In genomic region chr8:11591837-11592236, GRCm38 (mm10) we compare ENCODE assay signal across 27 mouse cellular contexts. TPM values are rescaled to one million over a fixed set of nuclear protein-coding genes. Genes with fewer than 3 reads are reported as not detected.
A peak's percentile ranks its signal among the peaks of the same experiment; 100 is the strongest.
DNase-seq lines count a peak whose midpoint lies in the region; ATAC-seq and TF ChIP-seq lines count a peak whose summit lies in the region.
"Had no signal": no experiment of that assay in that cellular context is flagged by ENCODE, and none has a peak within 500 bp of the region (broad histone marks: within the 10 kb centered on the region; RNA-seq: fewer than 3 reads in every experiment).

No protein-coding gene starts in this region.

- 78% methylated on average over 4 of the region's 4 CpGs for WGBS in heart, embryonic 14.5 days
- WGBS in liver, embryonic 16.5 days (ENCODE audit: insufficient replicate concordance) = 53% methylated on average over 4 of the region's 4 CpGs
- WGBS in hindbrain, embryonic 10.5 days = 85% methylated on average over 4 of the region's 4 CpGs

- no peak for TF ChIP-seq CTCF in MEL (IDR thresholded peaks at IDR 0.05 in 2 of 3, conservative IDR thresholded peaks at IDR 0.05 in 1 of 3; ENCODE audit: control insufficient read depth in 1 of 3, insufficient read depth in 1 of 3, low read depth in 2 of 3, low read length in 3 of 3, poor library complexity in 1 of 3, severe bottlenecking in 1 of 3)

- no peaks in the 10 kb centered on the region for H3K9me3 ChIP-seq in heart, embryonic 14.5 days (ENCODE audit: control insufficient read depth, low read length)
- H3K9me3 ChIP-seq in MEL (replicated peaks; ENCODE audit: insufficient read depth, low read length) = no peaks in the 10 kb centered on the region
- H3K9me3 ChIP-seq in liver, embryonic 16.5 days (replicated peaks; ENCODE audit: control insufficient read depth, low read length) = no peaks in the 10 kb centered on the region
- peaks cover 2% of the 10 kb centered on the region; the same call in 1 of the 2 replicates for H3K9me3 ChIP-seq in hindbrain, embryonic 10.5 days
- H3K9me3 ChIP-seq: forebrain, embryonic 10.5 days; forebrain, embryonic 15.5 days; intestine, embryonic 15.5 days; limb, embryonic 15.5 days; lung, embryonic 15.5 days; midbrain, embryonic 10.5 days; midbrain, embryonic 15.5 days; neural tube, embryonic 15.5 days; stomach, embryonic 15.5 days had no signal

- DNase-seq in heart, postnatal 36 days = no peak
- DNase-seq in MEL (ENCODE audit: low read depth, low spot score) = no peak
- DNase-seq in ovary, adult 18-20 months (ENCODE audit: low spot score) = no peak
- DNase-seq in hindbrain, embryonic 10.5 days (ENCODE audit: low spot score) = no peak
- DNase-seq: cerebellum, adult 18-20 months; cerebellum, postnatal 10 days; gastrocnemius, postnatal 25 days; heart, adult 2 months; kidney, adult 2 months; kidney, postnatal 36 days; left cerebral cortex, postnatal 4 days; right cerebral cortex, postnatal 25 days had no signal

- H3K79me2 ChIP-seq in MEL (ENCODE audit: control insufficient read depth, insufficient read depth, low read length, poor library complexity) = no peaks in the 10 kb centered on the region

- no peak for ATAC-seq in heart, embryonic 14.5 days (ENCODE audit: insufficient number of reproducible peaks, insufficient read depth, low FRiP score, low read depth)
- ATAC-seq in hematopoietic stem cell, adult 5-6 weeks (replicated peaks in 1 of 2; ENCODE audit: insufficient read depth in 1 of 2, low FRiP score in 2 of 2, low TSS enrichment in 1 of 2, low read depth in 1 of 2, poor library complexity in 2 of 2, severe bottlenecking in 2 of 2) = peak; percentile 5 to 18; a peak in 1 of 4 replicates
- no peak for ATAC-seq in liver, embryonic 16.5 days (ENCODE audit: low read depth)
- ATAC-seq: forebrain, embryonic 15.5 days; hindbrain, embryonic 16.5 days; midbrain, embryonic 15.5 days; Patski had no signal

- peak overlapping the region; percentile 17; the same call in 1 of the 2 replicates for H3K9ac ChIP-seq in heart, embryonic 14.5 days (ENCODE audit: low read length)
- peak overlapping the region; percentile 29 for H3K9ac ChIP-seq in MEL (ENCODE audit: control insufficient read depth, low read depth, low read length, poor library complexity, severe bottlenecking)
- no peak overlapping the region for H3K9ac ChIP-seq in liver, embryonic 16.5 days (ENCODE audit: low read depth, low read length)
- H3K9ac ChIP-seq: forebrain, embryonic 15.5 days; intestine, embryonic 15.5 days; limb, embryonic 15.5 days; lung, embryonic 15.5 days; midbrain, embryonic 15.5 days; neural tube, embryonic 15.5 days; stomach, embryonic 15.5 days had no signal

- H3K27ac ChIP-seq in heart, embryonic 14.5 days (replicated peaks in 1 of 2; ENCODE audit: control insufficient read depth in 1 of 2, insufficient read depth in 1 of 2, low read depth in 2 of 2, low read length in 2 of 2) = no peak overlapping the region
- no peak overlapping the region for H3K27ac ChIP-seq in MEL (ENCODE audit: control insufficient read depth, low read depth, low read length)
- H3K27ac ChIP-seq in liver, embryonic 16.5 days (ENCODE audit: low read length) = no peak overlapping the region
- H3K27ac ChIP-seq in hindbrain, embryonic 10.5 days = no peak overlapping the region
- H3K27ac ChIP-seq: forebrain, embryonic 10.5 days; forebrain, embryonic 15.5 days; heart, adult 2 months; intestine, embryonic 15.5 days; layer of hippocampus, adult 2 months; limb, embryonic 15.5 days; lung, embryonic 15.5 days; midbrain, embryonic 10.5 days; midbrain, embryonic 15.5 days; neural tube, embryonic 15.5 days; stomach, embryonic 15.5 days had no signal

- no peaks in the 10 kb centered on the region for H3K27me3 ChIP-seq in heart, embryonic 14.5 days (ENCODE audit: control insufficient read depth, insufficient read depth, low read length)
- no peaks in the 10 kb centered on the region for H3K27me3 ChIP-seq in MEL (ENCODE audit: control insufficient read depth in 1 of 2, insufficient read depth in 2 of 2, low read length in 2 of 2)
- H3K27me3 ChIP-seq in liver, embryonic 16.5 days (ENCODE audit: control insufficient read depth, insufficient read depth, low read depth, low read length) = no peaks in the 10 kb centered on the region
- H3K27me3 ChIP-seq in hindbrain, embryonic 10.5 days (ENCODE audit: insufficient read depth, poor library complexity, severe bottlenecking) = no peaks in the 10 kb centered on the region
- H3K27me3 ChIP-seq: forebrain, embryonic 15.5 days; intestine, embryonic 15.5 days; limb, embryonic 15.5 days; lung, embryonic 15.5 days; midbrain, embryonic 15.5 days; neural tube, embryonic 15.5 days; Patski; stomach, embryonic 15.5 days had no signal

- intact Hi-C loops in heart, postnatal 36 days (cut with DNase I) = no loop called here

- no peak overlapping the region for H3K4me3 ChIP-seq in heart, embryonic 14.5 days (ENCODE audit: control insufficient read depth in 1 of 2, insufficient read depth in 1 of 2, low read depth in 1 of 2, low read length in 2 of 2)
- peak overlapping the region; percentile 13 to 24; a peak in 2 of 4 replicates for H3K4me3 ChIP-seq in MEL (ENCODE audit: control insufficient read depth in 1 of 2, insufficient read depth in 1 of 2, low read depth in 2 of 2, low read length in 2 of 2)
- no peak overlapping the region for H3K4me3 ChIP-seq in liver, embryonic 16.5 days (ENCODE audit: low read depth, low read length)
- no peak overlapping the region for H3K4me3 ChIP-seq in hindbrain, embryonic 10.5 days
- H3K4me3 ChIP-seq: forebrain, embryonic 10.5 days; forebrain, embryonic 15.5 days; heart, adult 2 months; intestine, embryonic 15.5 days; layer of hippocampus, adult 2 months; limb, embryonic 15.5 days; lung, embryonic 15.5 days; midbrain, embryonic 10.5 days; midbrain, embryonic 15.5 days; neural tube, embryonic 15.5 days; stomach, embryonic 15.5 days had no signal

- no peak for TF ChIP-seq POLR2A in MEL (IDR thresholded peaks at IDR 0.05; ENCODE audit: control insufficient read depth in 1 of 2, insufficient read depth in 1 of 2, low read depth in 1 of 2, low read length in 2 of 2, poor library complexity in 1 of 2)

- no peaks in the 10 kb centered on the region for H3K36me3 ChIP-seq in heart, embryonic 14.5 days (ENCODE audit: control insufficient read depth, insufficient read depth, low read length)
- peaks cover 0 to 4% of the 10 kb centered on the region in 2 experiments; a peak in 2 of 4 replicates for H3K36me3 ChIP-seq in MEL (ENCODE audit: control insufficient read depth in 1 of 2, insufficient read depth in 2 of 2, low read length in 2 of 2)
- no peaks in the 10 kb centered on the region for H3K36me3 ChIP-seq in liver, embryonic 16.5 days (ENCODE audit: control insufficient read depth, insufficient read depth)
- H3K36me3 ChIP-seq in hindbrain, embryonic 10.5 days = no peaks in the 10 kb centered on the region
- H3K36me3 ChIP-seq: forebrain, embryonic 10.5 days; forebrain, embryonic 15.5 days; intestine, embryonic 15.5 days; limb, embryonic 15.5 days; lung, embryonic 15.5 days; midbrain, embryonic 10.5 days; midbrain, embryonic 15.5 days; neural tube, embryonic 15.5 days; stomach, embryonic 15.5 days had no signal

- no peak for TF ChIP-seq EP300 in MEL (IDR thresholded peaks at IDR 0.05; ENCODE audit: low read depth in 1 of 2, low read length in 2 of 2)

- no peak for TF ChIP-seq RAD21 in MEL (IDR thresholded peaks at IDR 0.05; ENCODE audit: low read depth, low read length)

- peaks cover 9 to 11% of the 10 kb centered on the region in 2 experiments for H3K4me1 ChIP-seq in heart, embryonic 14.5 days (ENCODE audit: control insufficient read depth in 2 of 2, insufficient read depth in 2 of 2, low read length in 2 of 2)
- peaks cover 1 to 11% of the 10 kb centered on the region in 2 experiments; a peak in 2 of 4 replicates for H3K4me1 ChIP-seq in MEL (ENCODE audit: control insufficient read depth in 1 of 2, insufficient read depth in 2 of 2, low read length in 2 of 2)
- H3K4me1 ChIP-seq in liver, embryonic 16.5 days (ENCODE audit: control insufficient read depth, low read depth, low read length) = no peaks in the 10 kb centered on the region; the same call in none of the 2 replicates
- H3K4me1 ChIP-seq in hindbrain, embryonic 10.5 days (replicated peaks) = 0 out of 2 replicates have a peak, but pooled peaks cover 5% of the 10 kb centered on the region
- H3K4me1 ChIP-seq: forebrain, embryonic 15.5 days; midbrain, embryonic 15.5 days; neural tube, embryonic 15.5 days had no signal

- no peak overlapping the region for H3K4me2 ChIP-seq in heart, embryonic 14.5 days (ENCODE audit: low read length)
- 0 out of 2 replicates have a peak overlapping the region, but pooled peaks have one; percentile 17 for H3K4me2 ChIP-seq in liver, embryonic 16.5 days (ENCODE audit: low read depth, low read length)
- H3K4me2 ChIP-seq: forebrain, embryonic 15.5 days; intestine, embryonic 15.5 days; limb, embryonic 15.5 days; lung, embryonic 15.5 days; midbrain, embryonic 15.5 days; neural tube, embryonic 15.5 days; stomach, embryonic 15.5 days had no signal

RNA-seq across cellular contexts. Expression of gene Ing1, which starts 36.5 kb away (rescaled TPM):
- 25.7 and 26.6 TPM in 2 replicates for polyA plus RNA-seq in heart, embryonic 14.5 days (2014; fragmentation: Nextera tagmentation; extraction: Ambion mirVana)
- 10 to 100 TPM; 24.1 to 25.8 TPM for total RNA-seq in heart, postnatal 36 days (2021)
- 35.9 and 36.2 TPM in 2 replicates for total RNA-seq in MEL (2012; rRNA removed)
- 10 to 100 TPM in 1 of 2 experiments, not detected in 1; 91.0 TPM for polyA plus RNA-seq in MEL (2012; ENCODE audit: insufficient read depth in 1 of 2, insufficient read length in 2 of 2, low read depth in 1 of 2, low replicate concordance in 2 of 2, missing spikeins in 1 of 2)
- 67.9 and 96.2 TPM in 2 replicates for total RNA-seq in hematopoietic stem cell, adult 5-6 weeks (2017)
- polyA plus RNA-seq in liver, embryonic 16.5 days (2015; fragmentation: Nextera tagmentation; extraction: Ambion mirVana) = 11.1 and 11.7 TPM in 2 replicates
- 31.0 and 31.3 TPM in 2 replicates for polyA plus RNA-seq in hindbrain, embryonic 10.5 days (2016; fragmentation: Nextera tagmentation; extraction: Ambion mirVana)

RNA-seq across cellular contexts. Expression of gene Cars2, which starts 41.3 kb away (rescaled TPM):
- 27.9 and 31.1 TPM in 2 replicates for polyA plus RNA-seq in heart, embryonic 14.5 days (2014; fragmentation: Nextera tagmentation; extraction: Ambion mirVana)
- 10 to 100 TPM; 45.9 to 46.1 TPM for total RNA-seq in heart, postnatal 36 days (2021)
- 60.1 and 62.8 TPM in 2 replicates for total RNA-seq in MEL (2012; rRNA removed)
- 10 to 100 TPM in 1 of 2 experiments, not detected in 1; 63.8 TPM for polyA plus RNA-seq in MEL (2012; ENCODE audit: insufficient read depth in 1 of 2, insufficient read length in 2 of 2, low read depth in 1 of 2, low replicate concordance in 2 of 2, missing spikeins in 1 of 2)
- total RNA-seq in hematopoietic stem cell, adult 5-6 weeks (2017) = 37.0 and 41.1 TPM in 2 replicates
- 10.1 and 11.8 TPM in 2 replicates for polyA plus RNA-seq in liver, embryonic 16.5 days (2015; fragmentation: Nextera tagmentation; extraction: Ambion mirVana)
- polyA plus RNA-seq in hindbrain, embryonic 10.5 days (2016; fragmentation: Nextera tagmentation; extraction: Ambion mirVana) = 18.9 and 19.5 TPM in 2 replicates

RNA-seq across cellular contexts. Expression of gene Ankrd10, which starts 43.7 kb away (rescaled TPM):
- 69.1 and 73.8 TPM in 2 replicates for polyA plus RNA-seq in heart, embryonic 14.5 days (2014; fragmentation: Nextera tagmentation; extraction: Ambion mirVana)
- total RNA-seq in heart, postnatal 36 days (2021) = 10 to 100 TPM; 22.1 to 26.0 TPM
- total RNA-seq in MEL (2012; rRNA removed) = 68.5 and 74.8 TPM in 2 replicates
- 10 to 100 TPM in 1 of 2 experiments, not detected in 1; 70.4 TPM for polyA plus RNA-seq in MEL (2012; ENCODE audit: insufficient read depth in 1 of 2, insufficient read length in 2 of 2, low read depth in 1 of 2, low replicate concordance in 2 of 2, missing spikeins in 1 of 2)
- 111 and 131 TPM in 2 replicates for total RNA-seq in hematopoietic stem cell, adult 5-6 weeks (2017)
- 19.9 and 21.1 TPM in 2 replicates for polyA plus RNA-seq in liver, embryonic 16.5 days (2015; fragmentation: Nextera tagmentation; extraction: Ambion mirVana)
- polyA plus RNA-seq in hindbrain, embryonic 10.5 days (2016; fragmentation: Nextera tagmentation; extraction: Ambion mirVana) = 92.6 and 108 TPM in 2 replicates

Comparison
In these comparisons a context has a peak if more than half of its experiments do, and no peak if none do; other contexts are left out.
1. ATAC-seq: peak in hematopoietic stem cell, adult 5-6 weeks (2 of 2); none in heart, embryonic 14.5 days (single experiment) and liver, embryonic 16.5 days (single experiment).
2. H3K4me3 ChIP-seq: peak in MEL (2 of 2); none in heart, embryonic 14.5 days (0 of 2), liver, embryonic 16.5 days (single experiment) and hindbrain, embryonic 10.5 days (single experiment).